Mouse (Mus musculus): ENCODE measurements around the gene Vipr2. TPM values are rescaled to one million over a fixed set of nuclear protein-coding genes. Genes with fewer than 3 reads are reported as not detected.

Gene Vipr2
- polyA plus RNA-seq, 1 experiment from 2014 or later = 0.64 TPM

Small RNAs within 50 kb of the gene (microRNA-seq; reads per million reads assigned to microRNA genes)
- not detected for gene Gm44372

Other genes starting within 250 kb of the Vipr2 start
- 27.6 and 32.2 TPM in 2 replicates for gene Zfp386, start 30.0 kb upstream of the Vipr2 start, polyA plus RNA-seq (2015; fragmentation: Nextera tagmentation; extraction: Ambion mirVana)
- 6.3 and 6.5 TPM in 2 replicates for gene Wdr60, start 185.3 kb downstream of the Vipr2 start, polyA plus RNA-seq (2015; fragmentation: Nextera tagmentation; extraction: Ambion mirVana)
- gene Gm11027, start 197.7 kb downstream of the Vipr2 start, polyA plus RNA-seq (2015; fragmentation: Nextera tagmentation; extraction: Ambion mirVana) = not detected in 2 replicates
- 11.7 TPM in 2 replicates for gene Esyt2, start 203.5 kb downstream of the Vipr2 start, polyA plus RNA-seq (2015; fragmentation: Nextera tagmentation; extraction: Ambion mirVana)